Mouse (Mus musculus): ENCODE data around the gene Dagla. TPM values are rescaled to one million over a fixed set of nuclear protein-coding genes. Genes with fewer than 3 reads are reported as not detected.

Gene Dagla
- polyA plus RNA-seq, 1 experiment from 2014 or later: 11.5 TPM

Other genes with a start within 250 kb of the Dagla start
- 236 and 253 TPM in 2 replicates for gene Fads2, start 203.1 kb downstream of the Dagla start, polyA plus RNA-seq (2015; fragmentation: Nextera tagmentation; extraction: Ambion mirVana)
- gene Fads1, start 122.0 kb downstream of the Dagla start, polyA plus RNA-seq (2015; fragmentation: Nextera tagmentation; extraction: Ambion mirVana): 169 and 177 TPM in 2 replicates
- 281 and 311 TPM in 2 replicates for gene Tmem258, start 100.9 kb downstream of the Dagla start, polyA plus RNA-seq (2015; fragmentation: Nextera tagmentation; extraction: Ambion mirVana)
- gene Fen1, start 100.7 kb downstream of the Dagla start, polyA plus RNA-seq (2015; fragmentation: Nextera tagmentation; extraction: Ambion mirVana): 27.6 and 29.4 TPM in 2 replicates
- 0.95 and 1.1 TPM in 2 replicates for gene Myrf, start 64.1 kb downstream of the Dagla start, polyA plus RNA-seq (2015; fragmentation: Nextera tagmentation; extraction: Ambion mirVana)
- 8.8 and 10.3 TPM in 2 replicates for gene Syt7, start 84.2 kb upstream of the Dagla start, polyA plus RNA-seq (2015; fragmentation: Nextera tagmentation; extraction: Ambion mirVana)
- 0.97 and 1.3 TPM in 2 replicates for gene Lrrc10b, start 152.6 kb upstream of the Dagla start, polyA plus RNA-seq (2015; fragmentation: Nextera tagmentation; extraction: Ambion mirVana)
- 2.4 and 2.7 TPM in 2 replicates for gene Ppp1r32, start 178.1 kb upstream of the Dagla start, polyA plus RNA-seq (2015; fragmentation: Nextera tagmentation; extraction: Ambion mirVana)
- 40.8 and 57.9 TPM in 2 replicates for gene Cpsf7, start 220.4 kb upstream of the Dagla start, polyA plus RNA-seq (2015; fragmentation: Nextera tagmentation; extraction: Ambion mirVana)
- gene Sdhaf2, start 221.3 kb upstream of the Dagla start, polyA plus RNA-seq (2015; fragmentation: Nextera tagmentation; extraction: Ambion mirVana): 69.0 and 74.0 TPM in 2 replicates